10 mouse cellular contexts compared by ENCODE assay signal in the genomic region with DNA sequence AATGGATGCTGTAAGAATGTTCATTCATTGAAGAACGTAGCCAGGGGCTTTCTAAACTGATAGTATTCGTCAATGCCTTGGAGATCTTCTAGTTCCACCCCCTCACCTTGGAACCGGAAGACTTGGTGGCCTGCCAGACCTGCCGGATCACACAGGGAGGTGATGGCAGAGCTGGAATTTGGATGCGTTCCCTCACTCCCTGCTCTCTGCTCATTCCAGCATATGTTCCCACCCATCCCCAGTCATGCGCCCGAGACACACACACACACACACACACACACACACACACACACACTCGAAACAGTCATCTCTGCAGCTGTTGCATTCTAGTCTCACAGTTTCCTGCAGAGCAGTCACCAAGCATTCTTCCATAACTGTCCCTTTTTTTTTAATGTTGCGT. TPM values are rescaled to one million over a fixed set of nuclear protein-coding genes. Genes with fewer than 3 reads are reported as not detected.
DNase-seq lines count a peak whose midpoint lies in the region; ATAC-seq and TF ChIP-seq lines count a peak whose summit lies in the region.
"Had no signal": no experiment of that assay in that cellular context is flagged by ENCODE, and none has a peak within 500 bp of the region (broad histone marks: within the 10 kb centered on the region; RNA-seq: fewer than 3 reads in every experiment).

No protein-coding gene starts in this region.

- H3K4me3 ChIP-seq in forebrain, embryonic 13.5 days = no peak overlapping the region
- H3K4me3 ChIP-seq in forebrain, embryonic 10.5 days = no peak overlapping the region
- H3K4me3 ChIP-seq in layer of hippocampus, adult 2 months = no peak overlapping the region
- H3K4me3 ChIP-seq: limb, embryonic 13.5 days had no signal

- no peak for ATAC-seq in forebrain, embryonic 13.5 days

- H3K27me3 ChIP-seq in forebrain, embryonic 13.5 days = peaks cover 32% of the 10 kb centered on the region
- peaks cover 89% of the 10 kb centered on the region for H3K27me3 ChIP-seq in forebrain, embryonic 10.5 days (ENCODE audit: poor library complexity, severe bottlenecking)

- H3K36me3 ChIP-seq in forebrain, embryonic 13.5 days (ENCODE audit: poor library complexity, severe bottlenecking) = no peaks in the 10 kb centered on the region
- H3K36me3 ChIP-seq in forebrain, embryonic 10.5 days (replicated peaks) = no peaks in the 10 kb centered on the region
- H3K36me3 ChIP-seq: limb, embryonic 13.5 days had no signal

- TF ChIP-seq CTCF in layer of hippocampus, adult 2 months (conservative IDR thresholded peaks at IDR 0.05) = no peak

- H3K9me3 ChIP-seq in forebrain, embryonic 13.5 days (replicated peaks) = no peaks in the 10 kb centered on the region
- no peaks in the 10 kb centered on the region for H3K9me3 ChIP-seq in forebrain, embryonic 10.5 days
- H3K9me3 ChIP-seq: limb, embryonic 13.5 days had no signal

- H3K4me1 ChIP-seq in forebrain, embryonic 13.5 days = peaks cover 17% of the 10 kb centered on the region
- H3K4me1 ChIP-seq in forebrain, embryonic 10.5 days = peaks cover 20% of the 10 kb centered on the region

- no peak for DNase-seq in forebrain, embryonic 10.5 days (ENCODE audit: extremely low spot score, low spot score)
- DNase-seq in adrenal gland, postnatal 25 days = peak; percentile 84
- peak; percentile 37 for DNase-seq in gastrocnemius, postnatal 10 days
- DNase-seq in layer of hippocampus, adult 2 months (ENCODE audit: low spot score in 2 of 2) = peak; percentile 32 to 49
- peak; percentile 68 for DNase-seq in lung, postnatal 14 days
- DNase-seq in spleen, adult 12 weeks (ENCODE audit: low spot score) = no peak
- no peak for DNase-seq in spleen, postnatal 14 days (ENCODE audit: low spot score in 2 of 2)

- H3K4me2 ChIP-seq in forebrain, embryonic 13.5 days = 0 out of 2 replicates have a peak overlapping the region, but pooled peaks have one; percentile 8
- H3K4me2 ChIP-seq: limb, embryonic 13.5 days had no signal

- no peak overlapping the region for H3K9ac ChIP-seq in forebrain, embryonic 13.5 days
- H3K9ac ChIP-seq: limb, embryonic 13.5 days had no signal

- peak overlapping the region; percentile 31; the same call in 1 of the 2 replicates for H3K27ac ChIP-seq in forebrain, embryonic 13.5 days
- no peak overlapping the region for H3K27ac ChIP-seq in forebrain, embryonic 10.5 days
- no peak overlapping the region for H3K27ac ChIP-seq in layer of hippocampus, adult 2 months
- H3K27ac ChIP-seq: limb, embryonic 13.5 days had no signal

- WGBS in forebrain, embryonic 13.5 days = 50% methylated on average over 9 of the region's 9 CpGs
- WGBS in forebrain, embryonic 10.5 days = 78% methylated on average over 9 of the region's 9 CpGs

RNA-seq across cellular contexts. Expression of gene Foxe1, which starts 36.1 kb away (rescaled TPM):
- not detected in 2 replicates for polyA plus RNA-seq in forebrain, embryonic 13.5 days (2015; fragmentation: Nextera tagmentation; extraction: Ambion mirVana)
- polyA plus RNA-seq in forebrain, embryonic 10.5 days (2016; fragmentation: Nextera tagmentation; extraction: Ambion mirVana) = 0.05 TPM in 1 of 2 replicates, not detected in the other
- total RNA-seq in adrenal gland, postnatal 25 days (2021) = not detected in 2 replicates
- not detected for total RNA-seq in gastrocnemius, postnatal 10 days (2021)
- not detected for total RNA-seq in layer of hippocampus, adult 2 months (2021)
- polyA plus RNA-seq: limb, embryonic 13.5 days; small intestine, adult 2 months had no signal

Comparison
In these comparisons a context has a peak if more than half of its experiments do, and no peak if none do; other contexts are left out.
1. DNase-seq: peak in adrenal gland, postnatal 25 days (single experiment), gastrocnemius, postnatal 10 days (single experiment), layer of hippocampus, adult 2 months (2 of 2) and lung, postnatal 14 days (single experiment); none in forebrain, embryonic 10.5 days (single experiment), spleen, adult 12 weeks (single experiment) and spleen, postnatal 14 days (0 of 2).